Mouse (Mus musculus) embryonic facial prominence, embryonic 11.5 days (tissue): ENCODE data around the gene Ube2s. TPM values are rescaled to one million over a fixed set of nuclear protein-coding genes. Genes with fewer than 3 reads are reported as not detected.
"Not testable (repeated sequence)": the region's sequence is repeated elsewhere in the genome, so short reads cannot be mapped to it uniquely, and the experiment has no call there.

ENCODE experiments used
- ATAC-seq: fragments of 200-750 bp; cut with Nextera tagmentation; replicated peaks from 2 replicates; pipeline ENCODE4 v1.8.0; 2017; ENCODE audit warnings: low read depth; ENCODE audit not compliant: insufficient number of reproducible peaks, low FRiP score, low TSS enrichment
- DNase-seq: peaks from one replicate; pipeline ENCODE4 v3.0.0-alpha.2; 2015; ENCODE audit warnings: low spot score
- H3K27ac ChIP-seq: fragments of 300-500 bp; sonication (generic); replicated peaks from 2 replicates; pipeline ENCODE4 v1.5.1; 2014; ENCODE audit warnings: mild to moderate bottlenecking, low read depth, low read length, control low read depth
- H3K27me3 ChIP-seq: fragments of 300-500 bp; sonication (generic); 2 replicates; pipeline ENCODE4 v1.6.1; 2014; ENCODE audit warnings: mild to moderate bottlenecking, low read length, moderate library complexity, mixed read lengths; ENCODE audit not compliant: control insufficient read depth, insufficient read depth
- H3K36me3 ChIP-seq: fragments of 300-500 bp; sonication (generic); replicated peaks from 2 replicates; pipeline ENCODE4 v1.6.1; 2014; ENCODE audit warnings: low read depth, mild to moderate bottlenecking, low read length, moderate library complexity, mixed read lengths; ENCODE audit not compliant: control insufficient read depth, insufficient read depth
- H3K4me1 ChIP-seq: fragments of 300-500 bp; sonication (generic); 2 replicates; pipeline ENCODE4 v1.6.1; 2014; ENCODE audit warnings: low read length, mixed read lengths; ENCODE audit not compliant: control insufficient read depth, insufficient read depth
- H3K4me2 ChIP-seq: fragments of 300-500 bp; sonication (generic); 2 replicates; pipeline ENCODE4 v1.6.1; 2014; ENCODE audit warnings: low read depth, mild to moderate bottlenecking, control low read depth, low read length, moderate library complexity
- H3K4me3 ChIP-seq: fragments of 300-500 bp; sonication (generic); 2 replicates; pipeline ENCODE4 v1.5.1; 2014; ENCODE audit warnings: low read depth, low read length, control low read depth
- H3K9ac ChIP-seq: fragments of 300-500 bp; sonication (generic); replicated peaks from 2 replicates; pipeline ENCODE4 v1.6.1; 2014; ENCODE audit warnings: mild to moderate bottlenecking, control low read depth, low read length
- H3K9me3 ChIP-seq: fragments of 300-500 bp; sonication (generic); replicated peaks from 2 replicates; pipeline ENCODE4 v1.6.1; 2016; ENCODE audit warnings: mild to moderate bottlenecking, low read length, inconsistent platforms, mixed read lengths; ENCODE audit not compliant: control insufficient read depth
- WGBS: fragments of 180-500 bp; shearing (Covaris S2); extraction: QIAGEN DNeasy Blood & Tissue Kit; methylation state at CpG from one replicate; pipeline ENCODE4 v1.1.7; 2014; 5-methylcytosine and 5-hydroxymethylcytosine counted together
- polyA plus RNA-seq: library from polyadenylated mRNA; unstranded; fragments of >200 nt; fragmentation: Nextera tagmentation; extraction: Ambion mirVana; gene quantifications from 2 replicates; pipeline ENCODE4 v1.2.1, GENCODE M21; 2014

Ube2s gene
- 453 and 487 TPM in 2 replicates for polyA plus RNA-seq

GRCm38 (mm10) chr7:4812303-4813104, at the start of gene Ube2s:
Gene Ube2s (minus strand): TSS chr7:4812590.
- Histone ChIP-seq H3K27me3 (no peaks in the 10 kb centered on the region), H3K9me3 (no peaks in the 10 kb centered on the region), H3K36me3 (peaks cover 4% of the 10 kb centered on the region), H3K4me3 (peak within 1 kb of the TSS; percentile 99), H3K27ac (peak within 1 kb of the TSS; percentile 86), H3K4me1 (no peaks in the 10 kb centered on the region), H3K9ac (peak within 1 kb of the TSS; percentile 97), H3K4me2 (peak within 1 kb of the TSS; percentile 74)
- peak; percentile 99 for ATAC-seq
- WGBS: under 1% methylated on average over 59 of the region's 62 CpGs
- peak; percentile 100 for DNase-seq

DNA sequence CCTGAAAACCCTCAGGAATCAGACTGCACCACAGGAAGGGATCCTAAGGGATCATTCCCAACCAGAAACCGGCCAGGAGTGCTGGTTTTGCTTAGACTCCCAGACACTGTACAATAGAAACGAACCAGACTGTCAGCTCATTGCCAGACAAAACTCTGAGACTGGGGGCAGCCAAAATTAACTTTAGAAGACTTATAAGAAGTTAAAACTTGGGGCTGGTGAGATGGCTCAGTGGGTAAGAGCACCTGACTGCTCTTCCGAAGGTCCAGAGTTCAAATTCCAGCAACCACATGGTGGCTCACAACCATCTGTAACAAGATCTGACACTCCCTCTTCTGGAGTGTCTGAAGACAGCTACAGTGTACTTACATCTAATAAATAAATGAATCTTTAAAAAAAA, 48.5 kb upstream of the Ube2s start:
- WGBS: 82% methylated on average over 3 of the region's 3 CpGs
- not testable (repeated sequence) for H3K27ac ChIP-seq, H3K36me3 ChIP-seq, H3K9ac ChIP-seq, ATAC-seq, H3K27me3 ChIP-seq, H3K9me3 ChIP-seq, H3K4me1 ChIP-seq, H3K4me3 ChIP-seq, DNase-seq, H3K4me2 ChIP-seq

DNA sequence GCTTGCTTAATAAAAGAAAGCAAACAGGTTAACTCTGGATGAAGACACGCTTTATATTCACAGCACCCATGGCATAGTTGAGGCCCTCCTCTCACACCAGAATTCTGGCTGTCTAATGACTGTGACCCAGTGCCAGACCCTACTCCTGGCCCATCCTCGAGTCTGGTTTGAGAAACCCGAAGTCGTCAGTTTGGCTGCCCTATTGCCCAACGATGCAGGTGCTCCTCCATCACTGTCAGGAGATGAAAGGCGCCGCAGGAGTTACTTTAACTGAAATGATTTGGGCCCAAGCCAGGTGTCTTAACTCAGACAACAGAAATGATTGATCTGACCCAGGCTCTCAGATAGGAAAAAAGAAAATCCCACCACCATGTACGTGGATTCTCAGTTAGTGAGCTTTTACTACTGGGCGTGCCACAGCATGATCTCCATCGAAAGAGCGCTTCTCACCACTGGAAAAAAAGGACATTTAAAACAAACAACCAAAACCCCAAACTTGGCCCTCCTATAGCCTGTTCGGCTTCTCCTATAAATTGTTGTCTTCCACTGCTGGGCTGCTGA, 47.1 kb upstream of the Ube2s start:
- Histone ChIP-seq H3K27ac (no peak overlapping the region), H3K9me3 (no peaks in the 10 kb centered on the region), H3K4me3 (no peak overlapping the region), H3K4me2 (no peak overlapping the region), H3K9ac (no peak overlapping the region), H3K4me1 (no peaks in the 10 kb centered on the region), H3K36me3 (no peaks in the 10 kb centered on the region), H3K27me3 (no peaks in the 10 kb centered on the region)
- ATAC-seq (no peak), DNase-seq (no peak)
- 79% methylated on average over 12 of the region's 12 CpGs for WGBS

DNA sequence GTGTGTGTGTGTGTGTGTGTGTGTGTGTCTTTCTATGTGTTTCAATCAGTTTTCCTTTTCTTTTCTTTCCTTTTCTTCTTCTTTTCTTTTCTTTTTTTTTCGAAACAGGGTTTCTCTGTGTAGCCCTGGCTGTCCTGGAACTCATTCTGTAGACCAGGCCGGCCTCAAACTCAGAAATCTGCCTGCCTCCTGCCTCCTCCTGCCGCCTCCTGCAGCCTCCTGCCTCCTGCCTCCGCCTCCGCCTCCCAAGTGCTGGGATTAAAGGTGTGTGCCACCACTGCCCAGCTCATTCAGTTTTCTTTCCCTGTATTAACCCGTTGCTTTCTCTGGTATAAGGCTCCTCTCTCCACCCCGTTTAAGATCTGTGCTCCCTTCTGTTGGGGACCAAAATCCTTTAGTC, 44.9 kb upstream of the Ube2s start:
- H3K9me3 ChIP-seq: no peaks in the 10 kb centered on the region
- H3K27me3 ChIP-seq: no peaks in the 10 kb centered on the region
- WGBS: 60% methylated on average over 7 of the region's 7 CpGs

DNA sequence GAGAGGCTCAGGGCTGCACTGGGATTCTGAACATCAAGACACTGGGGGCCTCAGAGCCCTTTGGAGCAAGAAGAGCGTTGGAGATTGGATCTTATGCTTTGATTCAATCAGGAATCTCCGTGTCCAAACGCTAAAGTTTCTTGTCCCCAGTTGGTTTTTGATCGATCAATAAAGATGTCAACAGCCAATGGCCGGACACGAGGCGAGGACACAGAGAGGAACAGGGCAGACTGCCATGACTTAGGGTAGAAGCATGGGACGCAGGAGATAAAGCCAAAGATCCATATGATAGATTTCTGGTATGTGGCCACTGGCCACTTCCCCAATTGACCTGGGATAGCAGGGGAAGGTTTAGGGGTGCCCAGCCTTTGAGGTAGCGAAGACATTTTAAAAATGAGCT, 44.1 kb upstream of the Ube2s start:
- 88% methylated on average over 9 of the region's 9 CpGs for WGBS
- Histone ChIP-seq H3K9me3 (no peaks in the 10 kb centered on the region), H3K27me3 (no peaks in the 10 kb centered on the region), H3K27ac (no peak overlapping the region), H3K36me3 (no peaks in the 10 kb centered on the region), H3K9ac (no peak overlapping the region), H3K4me3 (no peak overlapping the region), H3K4me2 (no peak overlapping the region), H3K4me1 (no peaks in the 10 kb centered on the region)
- ATAC-seq (no peak), DNase-seq (no peak)

More for the DNA sequence above, 44.9 kb upstream of the Ube2s start:
- no peaks in the 10 kb centered on the region for H3K36me3 ChIP-seq
- no peak overlapping the region for H3K4me3 ChIP-seq
- H3K4me1 ChIP-seq: no peaks in the 10 kb centered on the region
- ATAC-seq (no peak), DNase-seq (no peak)
- no peak overlapping the region for H3K27ac ChIP-seq
- H3K9ac ChIP-seq: no peak overlapping the region
- no peak overlapping the region for H3K4me2 ChIP-seq

DNA sequence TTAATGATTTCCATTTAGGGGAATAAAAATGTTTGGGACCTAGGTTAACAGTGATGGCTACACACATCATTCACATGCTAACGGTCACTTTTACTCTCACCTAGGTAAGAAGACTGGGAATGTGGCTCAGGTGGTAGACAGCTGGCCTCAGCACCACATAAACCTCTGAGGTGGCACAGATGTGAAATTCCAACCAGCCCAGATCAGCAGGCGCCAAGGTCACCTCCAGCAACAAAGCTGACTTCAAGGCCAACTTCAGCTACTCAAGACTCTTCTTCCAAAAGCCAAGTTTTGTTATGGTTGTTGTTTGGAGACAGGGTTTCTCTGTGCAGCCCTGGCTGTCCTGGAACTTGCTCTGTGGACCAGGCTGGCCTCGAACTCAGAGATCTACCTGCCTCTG, 41.2 kb upstream of the Ube2s start:
- Histone ChIP-seq H3K9ac (no peak overlapping the region), H3K4me3 (no peak overlapping the region), H3K36me3 (no peaks in the 10 kb centered on the region), H3K4me1 (no peaks in the 10 kb centered on the region), H3K27ac (no peak overlapping the region), H3K4me2 (no peak overlapping the region), H3K9me3 (no peaks in the 10 kb centered on the region), H3K27me3 (no peaks in the 10 kb centered on the region)
- WGBS: 75% methylated on average over 3 of the region's 3 CpGs
- ATAC-seq (no peak), DNase-seq (no peak)

GRCm38 (mm10) chr7:4851315-4851688, 38.9 kb upstream of the Ube2s start:
- Histone ChIP-seq H3K36me3 (no peaks in the 10 kb centered on the region), H3K9ac (no peak overlapping the region), H3K4me3 (no peak overlapping the region), H3K27me3 (no peaks in the 10 kb centered on the region), H3K4me2 (no peak overlapping the region), H3K9me3 (no peaks in the 10 kb centered on the region), H3K4me1 (no peaks in the 10 kb centered on the region), H3K27ac (no peak overlapping the region)
- WGBS: 73% methylated on average over 8 of the region's 8 CpGs
- DNase-seq (no peak), ATAC-seq (no peak)

DNA sequence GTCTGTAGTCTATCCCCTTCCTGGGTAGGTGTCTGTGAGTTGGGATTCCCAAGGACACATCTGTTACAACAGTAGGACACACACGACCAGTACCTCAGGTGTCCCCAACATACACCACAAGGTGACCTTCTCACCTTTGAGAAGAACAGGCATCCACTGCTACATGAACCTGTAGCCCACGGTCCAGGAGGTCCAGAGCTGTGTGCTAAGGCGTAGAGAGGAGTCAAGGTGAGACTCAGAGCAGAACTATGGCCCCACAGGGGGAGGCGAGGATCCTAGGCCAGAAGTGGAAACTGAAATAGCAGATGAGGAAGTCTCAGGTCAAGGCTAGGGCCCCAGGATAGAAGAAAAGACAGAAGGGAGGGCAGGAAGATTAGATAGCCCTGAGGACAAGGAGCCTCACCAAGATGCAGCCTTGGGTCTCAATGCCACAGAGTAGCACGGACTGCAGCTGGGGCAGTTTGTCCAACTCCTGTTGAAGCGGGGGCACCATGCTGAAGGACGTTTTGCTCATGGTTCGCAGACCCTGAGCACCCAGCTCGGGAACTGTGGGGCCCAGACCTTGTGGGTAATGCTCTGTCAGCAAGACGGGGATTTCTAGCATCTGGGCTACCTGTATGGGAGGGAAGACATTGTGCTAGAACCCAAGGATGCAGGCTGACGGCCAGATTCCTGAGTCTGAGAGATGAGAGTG, 38.4 kb upstream of the Ube2s start:
- Histone ChIP-seq H3K4me2 (no peak overlapping the region), H3K4me3 (no peak overlapping the region), H3K36me3 (no peaks in the 10 kb centered on the region), H3K4me1 (no peaks in the 10 kb centered on the region), H3K9me3 (no peaks in the 10 kb centered on the region), H3K9ac (no peak overlapping the region), H3K27me3 (no peaks in the 10 kb centered on the region), H3K27ac (no peak overlapping the region)
- ATAC-seq (no peak), DNase-seq (no peak)
- WGBS: 79% methylated on average over 11 of the region's 11 CpGs
